Mouse (Mus musculus) frontal cortex, postnatal 25 days (tissue): ENCODE data around the gene Krt71.

Source experiments
- DNase-seq, 2 experiments: peaks; one replicate each; pipeline ENCODE4 v3.0.0; 2022; ENCODE audit warnings: low spot score in 2 of 2

Gene Krt71

DNA sequence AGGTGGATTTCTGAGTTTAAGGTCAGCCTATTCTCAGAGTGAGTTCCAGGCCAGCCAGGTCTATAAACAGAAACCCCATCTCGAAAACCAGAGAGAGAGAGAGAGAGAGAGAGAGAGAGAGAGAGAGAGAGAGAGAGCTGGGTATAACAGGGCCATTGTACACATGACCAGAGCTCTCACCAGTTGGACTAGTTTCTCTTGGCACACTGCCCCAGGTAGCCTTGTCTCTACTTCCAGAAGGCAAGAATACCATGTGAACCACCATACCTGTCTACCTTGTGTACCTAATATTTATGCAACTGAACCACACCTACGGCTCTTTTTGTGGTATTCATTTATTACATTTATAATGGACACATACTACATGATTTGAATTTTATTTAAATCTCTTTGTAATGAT lies 54.7 kb downstream of the Krt71 start:
- DNase-seq, result no peak
